Mouse (Mus musculus) pancreas, adult 10 weeks (tissue): ENCODE measurements around the gene Fam83b. TPM values are rescaled to one million over a fixed set of nuclear protein-coding genes. Genes with fewer than 3 reads are reported as not detected.

Experiments used
- polyA plus RNA-seq: library from polyadenylated mRNA; stranded (reverse); fragments of 350-450 nt; fragmentation: Illumina TruSeq; extraction: RNeasy Lipid Tissue Mini Kit (QIAGEN cat#74804); gene quantifications from one replicate; pipeline ENCODE4 v1.2.3, GENCODE M21; 2015; ENCODE audit warnings: low read depth, low replicate concordance; ENCODE audit not compliant: insufficient read depth

Gene Fam83b
- polyA plus RNA-seq = 0.20 TPM

GRCm38 (mm10) chr9:76566515-76567280, at the start of gene Fam83b:
Gene Fam83b, minus strand, starts transcription at chr9:76567116.

Other genes with a start within 250 kb of the Fam83b start
- not detected for gene Hcrtr2, start 243.3 kb downstream of the Fam83b start, polyA plus RNA-seq